In the genomic region with DNA sequence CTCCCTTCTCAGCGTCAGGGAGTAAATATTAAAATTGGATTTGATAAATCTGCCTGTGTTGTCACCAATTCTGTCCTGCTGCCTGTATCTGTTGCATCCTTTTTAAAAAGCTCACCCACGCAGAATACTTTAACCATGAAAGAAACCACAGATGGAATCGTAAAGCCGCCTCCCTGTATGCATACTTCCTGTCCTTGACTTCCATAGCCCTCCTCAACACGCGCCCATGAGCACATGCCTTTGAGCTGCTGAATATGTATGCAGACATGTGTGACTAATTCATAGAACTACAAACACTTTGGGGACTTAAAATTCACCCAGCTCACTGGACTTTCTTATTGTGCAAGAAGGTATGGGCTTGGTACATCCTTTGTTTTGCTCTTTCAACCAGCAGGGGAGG, we compare ENCODE assay signal across 27 mouse cellular contexts.
A peak's percentile ranks its signal among the peaks of the same experiment; 100 is the strongest.
DNase-seq lines count a peak whose midpoint lies in the region; ATAC-seq and TF ChIP-seq lines count a peak whose summit lies in the region.
"Had no signal": no experiment of that assay in that cellular context is flagged by ENCODE, and none has a peak within 500 bp of the region (broad histone marks: within the 10 kb centered on the region; RNA-seq: fewer than 3 reads in every experiment).

No protein-coding gene starts in this region.

- no peaks in the 10 kb centered on the region for H3K27me3 ChIP-seq in midbrain, embryonic 12.5 days
- 0 out of 2 replicates have a peak, but pooled peaks cover 5% of the 10 kb centered on the region for H3K27me3 ChIP-seq in midbrain, postnatal 0 days (ENCODE audit: insufficient read depth, low read length)
- H3K27me3 ChIP-seq in forebrain, postnatal 0 days (ENCODE audit: insufficient read depth, low read length) = no peaks in the 10 kb centered on the region
- H3K27me3 ChIP-seq: embryonic facial prominence, embryonic 12.5 days; forebrain, embryonic 15.5 days; heart, embryonic 13.5 days; intestine, embryonic 15.5 days; liver, embryonic 12.5 days had no signal

- peaks cover 15% of the 10 kb centered on the region for H3K4me1 ChIP-seq in midbrain, embryonic 12.5 days
- no peaks in the 10 kb centered on the region for H3K4me1 ChIP-seq in midbrain, postnatal 0 days (ENCODE audit: insufficient read depth, low read length)
- no peaks in the 10 kb centered on the region; the same call in 1 of the 2 replicates for H3K4me1 ChIP-seq in forebrain, postnatal 0 days (ENCODE audit: insufficient read depth)
- H3K4me1 ChIP-seq: liver, embryonic 12.5 days had no signal

- no peak overlapping the region for H3K27ac ChIP-seq in midbrain, embryonic 12.5 days (replicated peaks)
- H3K27ac ChIP-seq in midbrain, postnatal 0 days (ENCODE audit: low read depth, low read length) = no peak overlapping the region
- H3K27ac ChIP-seq in forebrain, postnatal 0 days (ENCODE audit: low read depth, low read length) = no peak overlapping the region
- H3K27ac ChIP-seq: embryonic facial prominence, embryonic 12.5 days; forebrain, embryonic 15.5 days; heart, embryonic 13.5 days; intestine, embryonic 15.5 days; layer of hippocampus, adult 2 months; liver, embryonic 12.5 days had no signal

- no peak for TF ChIP-seq CTCF in midbrain, postnatal 0 days (IDR thresholded peaks at IDR 0.05)
- TF ChIP-seq CTCF in brain, embryonic 14.5 days (IDR thresholded peaks at IDR 0.05; ENCODE audit: borderline replicate concordance, extremely low read depth, insufficient read depth, insufficient read length) = no peak
- no peak for TF ChIP-seq CTCF in forebrain, postnatal 0 days (IDR thresholded peaks at IDR 0.05; ENCODE audit: low read depth)

- H3K36me3 ChIP-seq in midbrain, embryonic 12.5 days = no peaks in the 10 kb centered on the region
- no peaks in the 10 kb centered on the region for H3K36me3 ChIP-seq in midbrain, postnatal 0 days (ENCODE audit: insufficient read depth, low read length)
- no peaks in the 10 kb centered on the region for H3K36me3 ChIP-seq in forebrain, postnatal 0 days (ENCODE audit: insufficient read depth)
- H3K36me3 ChIP-seq: embryonic facial prominence, embryonic 12.5 days; forebrain, embryonic 15.5 days; G1E; heart, embryonic 13.5 days; intestine, embryonic 15.5 days; liver, embryonic 12.5 days had no signal

- H3K4me2 ChIP-seq in midbrain, embryonic 12.5 days (replicated peaks) = no peak overlapping the region
- no peak overlapping the region for H3K4me2 ChIP-seq in midbrain, postnatal 0 days (ENCODE audit: low read depth, low read length, poor library complexity, severe bottlenecking)
- no peak overlapping the region for H3K4me2 ChIP-seq in forebrain, postnatal 0 days (ENCODE audit: low read depth)
- H3K4me2 ChIP-seq: embryonic facial prominence, embryonic 12.5 days; forebrain, embryonic 15.5 days; heart, embryonic 13.5 days; intestine, embryonic 15.5 days; liver, embryonic 12.5 days had no signal

- WGBS in midbrain, embryonic 12.5 days = 49% methylated on average over 6 of the region's 6 CpGs
- WGBS in midbrain, postnatal 0 days = 26% methylated on average over 6 of the region's 6 CpGs
- 44% methylated on average over 6 of the region's 6 CpGs for WGBS in forebrain, postnatal 0 days

- ATAC-seq in midbrain, embryonic 12.5 days (ENCODE audit: low FRiP score, low read depth) = peak; percentile 74
- ATAC-seq in midbrain, postnatal 0 days (ENCODE audit: low FRiP score) = no peak
- ATAC-seq in forebrain, postnatal 0 days = no peak
- ATAC-seq: forebrain, embryonic 15.5 days; hindbrain, embryonic 16.5 days; intestine, embryonic 15.5 days; liver, embryonic 12.5 days; liver, postnatal 0 days had no signal

- no peak for TF ChIP-seq POLR2A in brain, embryonic 14.5 days (IDR thresholded peaks at IDR 0.05; ENCODE audit: borderline replicate concordance, extremely low read depth, insufficient read depth, insufficient read length, poor library complexity, severe bottlenecking)

- DNase-seq in midbrain, postnatal 0 days (ENCODE audit: low spot score) = no peak
- DNase-seq in NIH3T3 (ENCODE audit: low read depth) (peak; percentile 13), adipocyte (ENCODE audit: low spot score) (no peak)
- peak; percentile 44 for DNase-seq in brain, embryonic 14.5 days (ENCODE audit: low read depth)
- no peak for DNase-seq in forebrain, postnatal 0 days
- DNase-seq: adrenal gland, postnatal 36 days; cerebellum, adult 9-11 months; embryo, embryonic 11 days; gastrocnemius, postnatal 10 days; heart, postnatal 10 days; kidney, adult 2 months; kidney, postnatal 36 days; layer of hippocampus, postnatal 36 days; left cerebral cortex, postnatal 4 days; liver, postnatal 0 days; lung, postnatal 36 days; spleen, adult 18-20 months; thymus, adult 2 months had no signal

- no peak overlapping the region for H3K4me3 ChIP-seq in midbrain, embryonic 12.5 days
- H3K4me3 ChIP-seq in midbrain, postnatal 0 days (ENCODE audit: low read depth, low read length) = no peak overlapping the region
- no peak overlapping the region for H3K4me3 ChIP-seq in forebrain, postnatal 0 days (ENCODE audit: low read depth, low read length)
- H3K4me3 ChIP-seq: embryonic facial prominence, embryonic 12.5 days; forebrain, embryonic 15.5 days; heart, embryonic 13.5 days; intestine, embryonic 15.5 days; layer of hippocampus, adult 2 months; liver, embryonic 12.5 days had no signal

- no peaks in the 10 kb centered on the region for H3K9me3 ChIP-seq in midbrain, embryonic 12.5 days
- no peaks in the 10 kb centered on the region for H3K9me3 ChIP-seq in midbrain, postnatal 0 days (ENCODE audit: low read length)
- no peaks in the 10 kb centered on the region for H3K9me3 ChIP-seq in forebrain, postnatal 0 days (ENCODE audit: low read length)
- H3K9me3 ChIP-seq: embryonic facial prominence, embryonic 12.5 days; forebrain, embryonic 15.5 days; G1E; heart, embryonic 13.5 days; intestine, embryonic 15.5 days; liver, embryonic 12.5 days had no signal

- H3K9ac ChIP-seq in midbrain, embryonic 12.5 days (replicated peaks) = no peak overlapping the region
- no peak overlapping the region for H3K9ac ChIP-seq in midbrain, postnatal 0 days (replicated peaks; ENCODE audit: low read length, poor library complexity, severe bottlenecking)
- H3K9ac ChIP-seq in forebrain, postnatal 0 days = no peak overlapping the region
- H3K9ac ChIP-seq: embryonic facial prominence, embryonic 12.5 days; forebrain, embryonic 15.5 days; heart, embryonic 13.5 days; intestine, embryonic 15.5 days; liver, embryonic 12.5 days; liver, postnatal 0 days had no signal

Comparison
In these comparisons a context has a peak if more than half of its experiments do, and no peak if none do; other contexts are left out.
1. DNase-seq: peak in NIH3T3 (single experiment) and brain, embryonic 14.5 days (single experiment); none in midbrain, postnatal 0 days (single experiment), adipocyte (single experiment) and forebrain, postnatal 0 days (single experiment).